Mouse (Mus musculus) kidney, adult 2 months (tissue): ENCODE measurements around the gene Prkcz.

Source experiments
- CTCF ChIP-seq: fragments of 200-500 bp; conservative IDR thresholded peaks from 2 replicates; pipeline ENCODE4 v1.5.1; 2011; ENCODE audit warnings: low read depth, mild to moderate bottlenecking, control low read depth, low read length, moderate library complexity, mixed read lengths; ENCODE audit not compliant: insufficient read depth, insufficient read length
- POLR2A ChIP-seq: fragments of 200-500 bp; IDR thresholded peaks from one replicate; pipeline ENCODE4 v1.6.1; 2011; ENCODE audit warnings: low read depth, low read length, control low read depth

DNA sequence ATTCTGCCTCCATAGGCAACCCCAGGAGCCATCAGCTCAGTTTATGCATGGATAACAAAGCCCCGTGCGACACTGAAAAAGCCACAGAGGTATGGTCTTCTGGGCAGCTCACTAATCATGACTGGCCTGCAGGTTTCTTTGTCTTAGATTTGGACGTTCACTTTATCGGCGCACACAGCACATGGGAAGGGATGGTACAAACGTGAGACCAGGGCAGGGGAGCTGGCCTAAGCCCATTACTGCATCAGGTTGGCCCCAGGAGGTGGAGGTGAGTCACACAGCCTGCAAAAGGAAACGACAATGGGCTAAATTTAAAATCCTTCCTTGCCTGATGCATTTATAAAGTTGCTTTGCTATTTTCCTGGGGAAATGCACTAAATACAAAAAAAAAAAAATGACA, 40.0 kb upstream of the Prkcz start:
- no peak for TF ChIP-seq POLR2A
- no peak for TF ChIP-seq CTCF
